Mouse (Mus musculus) stomach, embryonic 16.5 days (tissue): ENCODE results near the gene Olfr1450. TPM values are rescaled to one million over a fixed set of nuclear protein-coding genes. Genes with fewer than 3 reads are reported as not detected.
"Not testable (repeated sequence)": the region's sequence is repeated elsewhere in the genome, so short reads cannot be mapped to it uniquely, and the experiment has no call there.

Experiments used
- ATAC-seq: fragments of 200-750 bp; cut with Nextera tagmentation; 2 replicates; pipeline ENCODE4 v1.8.0; 2017; ENCODE audit warnings: moderate number of reproducible peaks, moderate TSS enrichment; ENCODE audit not compliant: insufficient read depth, low FRiP score
- H3K27ac ChIP-seq: fragments of 300-500 bp; sonication (generic); 2 replicates; pipeline ENCODE4 v1.5.1; 2014; ENCODE audit warnings: low read length
- H3K27me3 ChIP-seq: fragments of 300-500 bp; sonication (generic); 2 replicates; pipeline ENCODE4 v1.6.1; 2014; ENCODE audit warnings: low read length, control low read depth, mixed read lengths; ENCODE audit not compliant: control insufficient read depth, insufficient read depth
- H3K36me3 ChIP-seq: fragments of 300-500 bp; sonication (generic); 2 replicates; pipeline ENCODE4 v1.6.1; 2014; ENCODE audit warnings: low read length; ENCODE audit not compliant: control insufficient read depth, insufficient read depth
- H3K4me1 ChIP-seq: fragments of 300-500 bp; sonication (generic); 2 replicates; pipeline ENCODE4 v1.6.1; 2014; ENCODE audit warnings: low read length, control low read depth, mixed read lengths; ENCODE audit not compliant: control insufficient read depth, insufficient read depth
- H3K4me2 ChIP-seq: fragments of 300-500 bp; sonication (generic); 2 replicates; pipeline ENCODE4 v1.6.1; 2014; ENCODE audit warnings: low read depth, low read length, mixed read lengths
- H3K4me3 ChIP-seq: fragments of 300-500 bp; sonication (generic); replicated peaks from 2 replicates; pipeline ENCODE4 v1.5.1; 2014; ENCODE audit warnings: mild to moderate bottlenecking, low read length
- H3K9ac ChIP-seq: fragments of 300-500 bp; sonication (generic); 2 replicates; pipeline ENCODE4 v1.6.1; 2014; ENCODE audit warnings: low read length
- H3K9me3 ChIP-seq: fragments of 300-500 bp; sonication (generic); replicated peaks from 2 replicates; pipeline ENCODE4 v1.6.1; 2016; ENCODE audit warnings: low read length, control low read depth; ENCODE audit not compliant: control insufficient read depth
- WGBS: fragments of 180-500 bp; shearing (Covaris S2); extraction: QIAGEN DNeasy Blood & Tissue Kit; methylation state at CpG from one replicate; pipeline ENCODE4 v1.1.7; 2014; 5-methylcytosine and 5-hydroxymethylcytosine counted together
- polyA plus RNA-seq: library from polyadenylated mRNA; unstranded; fragments of >200 nt; fragmentation: Nextera tagmentation; extraction: Ambion mirVana; gene quantifications from 2 replicates; pipeline ENCODE4 v1.2.1, GENCODE M21; 2015

Olfr1450 gene
- not detected in 2 replicates for polyA plus RNA-seq

DNA sequence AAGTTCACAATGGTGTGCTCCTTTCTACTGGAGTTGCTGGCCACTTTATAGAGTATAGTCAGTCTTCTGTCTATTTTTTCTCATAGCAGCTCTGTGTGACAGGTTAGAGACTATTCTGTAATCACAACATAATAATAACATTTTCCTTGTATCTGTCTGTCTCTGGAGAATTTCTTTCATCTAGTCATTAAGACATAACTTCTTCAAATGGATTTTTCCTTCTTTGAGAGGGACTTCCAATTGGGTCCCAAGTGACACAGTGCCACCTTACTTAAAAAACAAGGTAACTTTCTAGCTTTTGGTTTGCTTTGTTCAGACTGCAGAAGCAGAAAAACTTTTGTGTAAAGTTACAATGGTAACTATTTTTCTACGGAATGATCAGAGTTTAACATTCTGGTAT is at the start of gene Olfr1450:
Gene Olfr1450, plus strand, starts transcription at position 301 of the 400 bp plus-strand sequence.
- H3K27me3 ChIP-seq = no peaks in the 10 kb centered on the region
- no peak within 1 kb of the TSS for H3K4me3 ChIP-seq
- H3K27ac ChIP-seq = no peak within 1 kb of the TSS
- no peaks in the 10 kb centered on the region for H3K4me1 ChIP-seq
- 82% methylated on average over 1 of the region's 1 CpGs for WGBS
- no peaks in the 10 kb centered on the region for H3K36me3 ChIP-seq
- no peak within 1 kb of the TSS for H3K9ac ChIP-seq
- no peak within 1 kb of the TSS for H3K4me2 ChIP-seq
- ATAC-seq = no peak
- no peaks in the 10 kb centered on the region; the same call in 1 of the 2 replicates for H3K9me3 ChIP-seq

GRCm38 (mm10) chr19:12903643-12904042 is 46.4 kb upstream of the Olfr1450 start, which contains the start of gene Olfr1447:
Olfr1447 (minus strand) TSS chr19:12903743.
- Histone ChIP-seq H3K27me3 (no peaks in the 10 kb centered on the region), H3K4me1 (no peaks in the 10 kb centered on the region), H3K27ac (no peak within 1 kb of the TSS), H3K4me3 (no peak within 1 kb of the TSS), H3K9me3 (no peaks in the 10 kb centered on the region), H3K9ac (no peak within 1 kb of the TSS), H3K4me2 (no peak within 1 kb of the TSS), H3K36me3 (no peaks in the 10 kb centered on the region)
- WGBS = 91% methylated on average over 1 of the region's 1 CpGs
- ATAC-seq = no peak

DNA sequence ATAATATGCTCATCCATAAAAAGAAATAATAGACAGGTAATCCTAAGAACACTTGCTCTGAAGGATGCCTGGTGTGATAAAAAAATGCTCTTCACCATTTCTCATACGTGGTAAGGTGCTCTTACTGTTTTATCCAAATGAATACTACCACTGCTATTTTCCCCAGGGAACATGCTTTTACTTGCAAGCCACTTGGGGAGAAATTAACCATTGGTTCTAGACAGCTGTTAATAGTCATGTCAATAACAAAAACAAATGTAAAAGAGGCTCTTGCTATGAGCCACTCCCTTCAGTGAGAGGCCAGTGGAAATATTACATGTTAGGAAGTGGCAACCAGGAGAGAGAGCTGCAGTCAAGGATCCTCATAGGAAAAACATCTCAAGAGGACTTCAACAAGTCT is 25.7 kb upstream of the Olfr1450 start, which contains the start of gene Olfr1448:
Gene Olfr1448, minus strand, starts transcription at position 101 of the 400 bp plus-strand sequence.
- H3K4me3 ChIP-seq = no peak within 1 kb of the TSS
- H3K4me1 ChIP-seq = no peaks in the 10 kb centered on the region
- no peak within 1 kb of the TSS for H3K27ac ChIP-seq
- no peak within 1 kb of the TSS for H3K9ac ChIP-seq
- H3K9me3 ChIP-seq = no peaks in the 10 kb centered on the region
- no peak within 1 kb of the TSS for H3K4me2 ChIP-seq
- 65% methylated on average over 1 of the region's 1 CpGs for WGBS
- H3K27me3 ChIP-seq = no peaks in the 10 kb centered on the region
- H3K36me3 ChIP-seq = no peaks in the 10 kb centered on the region
- no peak for ATAC-seq

DNA sequence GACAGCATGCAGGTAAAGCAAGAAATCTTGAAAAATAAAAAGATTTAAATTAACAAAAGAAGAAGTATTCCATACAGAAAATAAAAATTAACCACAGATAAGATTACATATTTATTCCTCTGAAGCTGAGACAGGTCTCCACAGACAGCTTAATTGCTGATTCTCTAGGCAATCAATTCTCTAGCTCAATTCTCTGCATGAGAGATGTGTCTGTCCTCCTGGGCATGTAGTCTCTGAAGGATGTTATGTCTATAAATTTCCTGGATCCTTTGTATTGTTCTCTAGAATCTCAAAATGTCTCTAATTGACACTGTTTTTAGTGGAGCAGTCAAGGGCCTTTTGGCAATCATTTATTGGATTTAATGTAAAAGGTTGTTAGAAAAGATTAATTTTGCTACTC is 19.5 kb upstream of the Olfr1450 start, which contains the start of gene Olfr1449:
Gene Olfr1449, plus strand, starts transcription at position 301 of the 400 bp plus-strand sequence.
- Histone ChIP-seq H3K4me1 (no peaks in the 10 kb centered on the region), H3K27me3 (no peaks in the 10 kb centered on the region), H3K36me3 (no peaks in the 10 kb centered on the region), H3K9ac (no peak within 1 kb of the TSS), H3K4me3 (no peak within 1 kb of the TSS), H3K4me2 (no peak within 1 kb of the TSS), H3K9me3 (no peaks in the 10 kb centered on the region), H3K27ac (no peak within 1 kb of the TSS)
- no peak for ATAC-seq

DNA sequence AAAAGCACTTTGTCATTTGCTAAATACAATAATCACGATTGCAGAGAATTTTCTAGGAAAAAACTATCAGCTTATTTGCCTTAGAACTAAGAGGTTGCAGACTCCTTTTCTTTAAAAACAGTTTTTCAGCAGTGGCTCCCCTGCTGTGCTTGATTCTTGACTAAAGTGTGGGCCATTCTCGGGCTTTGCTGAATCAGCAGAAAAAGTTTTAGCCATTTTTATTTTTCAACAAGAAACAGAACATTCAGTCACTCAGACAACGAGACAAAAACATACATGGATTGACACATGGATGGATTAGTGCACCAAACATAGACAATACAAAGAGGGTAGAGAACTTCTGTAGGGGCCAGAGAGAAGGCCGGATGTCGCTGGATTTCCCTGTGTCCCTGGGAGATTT is 20.0 kb downstream of the Olfr1450 start:
- ATAC-seq, H3K4me1 ChIP-seq, H3K4me2 ChIP-seq, H3K4me3 ChIP-seq, H3K36me3 ChIP-seq, H3K27ac ChIP-seq, H3K9ac ChIP-seq, H3K9me3 ChIP-seq, H3K27me3 ChIP-seq: not testable (repeated sequence)
- WGBS = 79% methylated on average over 5 of the region's 5 CpGs

DNA sequence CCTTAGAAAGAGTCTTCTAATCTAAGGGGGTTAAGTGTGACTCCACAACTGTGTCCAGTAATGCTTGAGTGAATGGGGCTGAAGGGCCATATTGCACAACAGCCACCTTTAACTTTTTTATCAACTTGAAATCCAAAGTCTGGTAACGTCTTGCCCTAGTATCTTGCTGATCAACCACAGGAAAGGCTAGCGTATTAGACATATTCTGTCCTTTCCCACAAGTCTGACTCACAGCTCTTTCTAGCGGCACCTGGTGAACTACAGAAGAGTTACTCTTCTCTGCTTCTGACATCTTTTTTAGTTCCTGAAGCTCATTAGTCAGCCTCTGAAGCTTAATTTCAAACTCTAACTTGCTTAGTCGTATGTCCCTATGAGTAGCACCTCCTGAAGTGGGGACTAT is 42.3 kb downstream of the Olfr1450 start:
- H3K36me3 ChIP-seq, ATAC-seq, H3K4me2 ChIP-seq, H3K4me3 ChIP-seq, H3K9ac ChIP-seq, H3K27me3 ChIP-seq, H3K27ac ChIP-seq, H3K4me1 ChIP-seq, H3K9me3 ChIP-seq: not testable (repeated sequence)
- 92% methylated on average over 4 of the region's 4 CpGs for WGBS

DNA sequence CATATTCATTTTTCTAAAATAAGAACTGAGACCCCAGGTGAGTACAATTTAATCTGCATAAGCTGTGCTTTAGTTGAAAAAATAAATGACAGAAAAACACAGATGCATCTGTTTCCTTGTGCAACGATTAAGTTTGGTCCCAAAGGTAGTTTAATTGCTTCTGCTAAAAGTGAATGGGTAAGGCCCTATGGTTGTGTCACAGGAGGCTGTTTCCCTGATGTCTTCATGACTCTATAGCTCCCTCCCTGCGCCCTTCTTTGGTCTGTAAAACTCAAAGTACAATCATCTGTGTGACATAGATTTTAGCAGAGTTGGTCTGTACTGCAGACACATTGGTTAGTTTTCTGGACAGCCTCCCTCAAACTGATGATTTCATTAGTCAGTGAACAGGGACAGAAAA is 44.7 kb downstream of the Olfr1450 start, which contains the start of gene Olfr1451:
Gene Olfr1451, plus strand, starts transcription at position 301 of the 400 bp plus-strand sequence.
- Histone ChIP-seq H3K36me3 (no peaks in the 10 kb centered on the region), H3K4me3 (no peak within 1 kb of the TSS), H3K4me2 (no peak within 1 kb of the TSS), H3K4me1 (no peaks in the 10 kb centered on the region), H3K27me3 (no peaks in the 10 kb centered on the region), H3K27ac (no peak within 1 kb of the TSS), H3K9ac (no peak within 1 kb of the TSS), H3K9me3 (no peaks in the 10 kb centered on the region)
- 73% methylated on average over 2 of the region's 2 CpGs for WGBS
- no peak for ATAC-seq

Other genes with a start within 250 kb of the Olfr1450 start
- gene Cntf, start 184.6 kb upstream of the Olfr1450 start, polyA plus RNA-seq = 0.99 and 1.4 TPM in 2 replicates
- 9.9 and 11.3 TPM in 2 replicates for gene Zfp91, start 154.1 kb upstream of the Olfr1450 start, polyA plus RNA-seq
- 1.4 and 2.8 TPM in 2 replicates for gene Lpxn, start 154.1 kb upstream of the Olfr1450 start, polyA plus RNA-seq
- gene Gm5244, start 103.6 kb upstream of the Olfr1450 start, polyA plus RNA-seq = not detected in 2 replicates
- gene Olfr1444, start 93.0 kb upstream of the Olfr1450 start, polyA plus RNA-seq = not detected in 2 replicates
- not detected in 2 replicates for gene Olfr1445, start 66.4 kb upstream of the Olfr1450 start, polyA plus RNA-seq
- gene Olfr1446, start 56.7 kb upstream of the Olfr1450 start, polyA plus RNA-seq = not detected in 2 replicates
- not detected in 2 replicates for gene Olfr1447, start 46.5 kb upstream of the Olfr1450 start, polyA plus RNA-seq
- gene Olfr1448, start 25.8 kb upstream of the Olfr1450 start, polyA plus RNA-seq = not detected in 2 replicates
- not detected in 2 replicates for gene Olfr1449, start 19.4 kb upstream of the Olfr1450 start, polyA plus RNA-seq
- gene Olfr1451, start 44.8 kb downstream of the Olfr1450 start, polyA plus RNA-seq = not detected in 2 replicates
- gene Olfr1453, start 78.1 kb downstream of the Olfr1450 start, polyA plus RNA-seq = not detected in 2 replicates
- not detected in 2 replicates for gene Olfr1454, start 110.4 kb downstream of the Olfr1450 start, polyA plus RNA-seq
- gene Olfr1457, start 147.6 kb downstream of the Olfr1450 start, polyA plus RNA-seq = not detected in 2 replicates
- not detected in 2 replicates for gene Olfr1458, start 156.5 kb downstream of the Olfr1450 start, polyA plus RNA-seq
- not detected in 2 replicates for gene Olfr1459, start 199.3 kb downstream of the Olfr1450 start, polyA plus RNA-seq
- gene Olfr1461, start 212.7 kb downstream of the Olfr1450 start, polyA plus RNA-seq = not detected in 2 replicates
- gene Olfr1462, start 235.5 kb downstream of the Olfr1450 start, polyA plus RNA-seq = not detected in 2 replicates